Mouse (Mus musculus) bone marrow, adult 2 months (tissue): Measurements from ENCODE around the gene Gpc6. TPM values are rescaled to one million over a fixed set of nuclear protein-coding genes. Genes with fewer than 3 reads are reported as not detected.

Experiments
- H3K27ac ChIP-seq: fragments of 200-500 bp; 2 replicates; pipeline ENCODE4 v1.5.1; 2012; ENCODE audit warnings: low read depth, mild to moderate bottlenecking, control low read depth, inconsistent platforms, low read length; ENCODE audit not compliant: control insufficient read depth, poor library complexity, insufficient read depth
- H3K4me1 ChIP-seq: fragments of 200-500 bp; 2 replicates; pipeline ENCODE4 v1.6.1; 2011; ENCODE audit warnings: low read length; ENCODE audit not compliant: control insufficient read depth, insufficient read depth
- H3K4me3 ChIP-seq: fragments of 200-500 bp; replicated peaks from 2 replicates; pipeline ENCODE3; 2011; ENCODE audit warnings: mild to moderate bottlenecking, low read depth, low read length, control low read depth; ENCODE audit not compliant: control insufficient read depth
- CTCF ChIP-seq: fragments of 200-500 bp; IDR thresholded peaks from 2 replicates; pipeline ENCODE4 v1.5.1; 2011; ENCODE audit warnings: low read length, control low read depth; ENCODE audit not compliant: control insufficient read depth, insufficient read depth
- POLR2A ChIP-seq: fragments of 200-500 bp; IDR thresholded peaks from 2 replicates; pipeline ENCODE4 v1.6.1; 2011; ENCODE audit warnings: low read depth, mild to moderate bottlenecking, control low read depth, low read length, borderline replicate concordance; ENCODE audit not compliant: control insufficient read depth
- WGBS: fragments of 180-500 bp; shearing (Covaris S2); methylation state at CpG from one replicate; pipeline ENCODE4 v1.1.7; 2018; 5-methylcytosine and 5-hydroxymethylcytosine counted together
- polyA plus RNA-seq: library from polyadenylated mRNA; stranded (reverse); fragments of >200 nt; gene quantifications from 2 replicates; pipeline ENCODE4 v1.2.4, GENCODE M21; 2011; ENCODE audit warnings: low replicate concordance; ENCODE audit not compliant: missing spikeins, insufficient read depth, insufficient read length

Gene Gpc6
- polyA plus RNA-seq, 1 experiment, result 2.2 TPM

GRCm38 (mm10) chr14:117800399-117800798 is 875.3 kb downstream of the Gpc6 start:
- H3K4me1 ChIP-seq, result no peaks in the 10 kb centered on the region
- no peak overlapping the region for H3K27ac ChIP-seq
- WGBS, result 90% methylated on average over 5 of the region's 5 CpGs
- H3K4me3 ChIP-seq, result no peak overlapping the region
- TF ChIP-seq POLR2A (no peak), CTCF (no peak)

- no peak overlapping the region for H3K27ac ChIP-seq
- no peak for TF ChIP-seq POLR2A
- no peak for TF ChIP-seq CTCF
- H3K4me1 ChIP-seq, result no peaks in the 10 kb centered on the region
- H3K4me3 ChIP-seq, result no peak overlapping the region
- WGBS, result 86% methylated on average over 4 of the region's 4 CpGs
Measured at GRCm38 (mm10) chr14:117807846-117808245, 882.7 kb downstream of the Gpc6 start.

- TF ChIP-seq CTCF (no peak), POLR2A (no peak)
- no peak overlapping the region for H3K4me3 ChIP-seq
- H3K4me1 ChIP-seq, result no peaks in the 10 kb centered on the region
- H3K27ac ChIP-seq, result no peak overlapping the region
- 82% methylated on average over 2 of the region's 2 CpGs for WGBS
Measured at GRCm38 (mm10) chr14:117808326-117808725, 883.2 kb downstream of the Gpc6 start.

- no peak overlapping the region for H3K4me3 ChIP-seq
- H3K27ac ChIP-seq, result no peak overlapping the region
- TF ChIP-seq CTCF (no peak), POLR2A (no peak)
- H3K4me1 ChIP-seq, result no peaks in the 10 kb centered on the region
- WGBS, result 78% methylated on average over 15 of the region's 15 CpGs
Measured at GRCm38 (mm10) chr14:117810321-117811270, 885.5 kb downstream of the Gpc6 start.

GRCm38 (mm10) chr14:117813473-117813872 is 888.4 kb downstream of the Gpc6 start:
- Histone ChIP-seq H3K4me1 (no peaks in the 10 kb centered on the region), H3K27ac (no peak overlapping the region), H3K4me3 (no peak overlapping the region)
- 82% methylated on average over 3 of the region's 3 CpGs for WGBS
- TF ChIP-seq POLR2A, result no peak
- TF ChIP-seq CTCF, result no peak

- TF ChIP-seq CTCF, result no peak
- Histone ChIP-seq H3K27ac (no peak overlapping the region), H3K4me1 (no peaks in the 10 kb centered on the region), H3K4me3 (no peak overlapping the region)
- WGBS, result 79% methylated on average over 9 of the region's 9 CpGs
Measured at GRCm38 (mm10) chr14:117816008-117816407, 890.9 kb downstream of the Gpc6 start.

GRCm38 (mm10) chr14:117816706-117817105 is 891.6 kb downstream of the Gpc6 start:
- H3K4me3 ChIP-seq, result no peak overlapping the region

GRCm38 (mm10) chr14:117817196-117817595 is 892.1 kb downstream of the Gpc6 start:
- TF ChIP-seq CTCF (no peak), POLR2A (no peak)
- H3K4me3 ChIP-seq, result no peak overlapping the region
- whole genome bisulfite sequencing, result 94% methylated on average over 4 of the region's 4 CpGs
- H3K27ac ChIP-seq, result no peak overlapping the region
- no peaks in the 10 kb centered on the region for H3K4me1 ChIP-seq

More at GRCm38 (mm10) chr14:117816706-117817105, 891.6 kb downstream of the Gpc6 start:
- no peak for TF ChIP-seq POLR2A
- H3K4me1 ChIP-seq, result no peaks in the 10 kb centered on the region
- no peak overlapping the region for H3K27ac ChIP-seq
- WGBS, result 76% methylated on average over 3 of the region's 3 CpGs

GRCm38 (mm10) chr14:117824491-117824890 is 899.4 kb downstream of the Gpc6 start:
- TF ChIP-seq CTCF (no peak), POLR2A (no peak)
- Histone ChIP-seq H3K27ac (no peak overlapping the region), H3K4me1 (no peaks in the 10 kb centered on the region), H3K4me3 (no peak overlapping the region)
